Mouse (Mus musculus) erythroblast, embryonic 14.5 days (primary cell): ENCODE measurements around the gene Ckap2l. TPM values are rescaled to one million over a fixed set of nuclear protein-coding genes. Genes with fewer than 3 reads are reported as not detected.

Source experiments
- H3K27me3 ChIP-seq: 2 replicates; pipeline ENCODE4 v1.6.1; 2012; ENCODE audit warnings: inconsistent platforms; ENCODE audit not compliant: control insufficient read depth
- H3K36me3 ChIP-seq: 2 replicates; pipeline ENCODE4 v1.6.1; 2012; ENCODE audit warnings: mild to moderate bottlenecking, inconsistent platforms; ENCODE audit not compliant: control insufficient read depth
- H3K4me1 ChIP-seq: 2 replicates; pipeline ENCODE4 v1.6.1; 2012; ENCODE audit warnings: inconsistent platforms; ENCODE audit not compliant: control insufficient read depth
- H3K4me3 ChIP-seq: replicated peaks from 2 replicates; pipeline ENCODE3; 2012; ENCODE audit warnings: moderate library complexity, mild to moderate bottlenecking, inconsistent platforms
- H3K9me3 ChIP-seq: 2 replicates; pipeline ENCODE4 v1.6.1; 2012; ENCODE audit warnings: low read length, inconsistent platforms, mixed read lengths; ENCODE audit not compliant: control insufficient read depth
- GATA1 ChIP-seq: IDR thresholded peaks from 2 replicates; pipeline ENCODE4 v1.6.1; 2012; ENCODE audit warnings: low read length, inconsistent platforms, mixed read lengths
- TAL1 ChIP-seq: IDR thresholded peaks from 3 replicates; pipeline ENCODE4 v1.6.1; 2012; ENCODE audit warnings: low read length, inconsistent platforms, mixed read lengths
- polyA plus RNA-seq: library from polyadenylated mRNA; stranded (reverse); fragments of >175 nt; gene quantifications from 2 replicates; pipeline ENCODE4 v1.2.3, GENCODE M21; 2012

Ckap2l gene
- polyA plus RNA-seq, 1 experiment: 5.0 TPM

- Histone ChIP-seq H3K36me3 (peaks cover 87% of the 10 kb centered on the region), H3K4me3 (no peak overlapping the region), H3K9me3 (no peaks in the 10 kb centered on the region; the same call in 1 of the 2 replicates), H3K27me3 (no peaks in the 10 kb centered on the region), H3K4me1 (peaks cover 2% of the 10 kb centered on the region)
- TF ChIP-seq TAL1 (no peak), GATA1 (no peak)
These were observed 27.0 kb downstream of the Ckap2l start for GRCm38 (mm10) chr2:129269986-129270385.

- Histone ChIP-seq H3K4me1 (peaks cover 2% of the 10 kb centered on the region), H3K4me3 (no peak overlapping the region), H3K27me3 (no peaks in the 10 kb centered on the region), H3K9me3 (no peaks in the 10 kb centered on the region; the same call in 1 of the 2 replicates), H3K36me3 (peaks cover 79% of the 10 kb centered on the region)
- no peak for TF ChIP-seq TAL1
- TF ChIP-seq GATA1: no peak
These were observed 27.8 kb downstream of the Ckap2l start for GRCm38 (mm10) chr2:129269161-129269643.

- H3K4me3 ChIP-seq: no peak overlapping the region
- H3K4me1 ChIP-seq: peaks cover 6% of the 10 kb centered on the region
- no peaks in the 10 kb centered on the region for H3K27me3 ChIP-seq
- TF ChIP-seq GATA1 (no peak), TAL1 (no peak)
- peaks cover 64% of the 10 kb centered on the region for H3K36me3 ChIP-seq
- H3K9me3 ChIP-seq: no peaks in the 10 kb centered on the region; the same call in 1 of the 2 replicates
These were observed 29.3 kb downstream of the Ckap2l start for GRCm38 (mm10) chr2:129267738-129268137.

GRCm38 (mm10) chr2:129265316-129265715 lies 31.7 kb downstream of the Ckap2l start:
- H3K27me3 ChIP-seq: peaks cover 15% of the 10 kb centered on the region
- H3K4me3 ChIP-seq: no peak overlapping the region
- no peak for TF ChIP-seq TAL1
- no peak for TF ChIP-seq GATA1
- peaks cover 14% of the 10 kb centered on the region for H3K4me1 ChIP-seq
- H3K9me3 ChIP-seq: no peaks in the 10 kb centered on the region; the same call in 1 of the 2 replicates
- H3K36me3 ChIP-seq: peaks cover 41% of the 10 kb centered on the region

GRCm38 (mm10) chr2:129263073-129263472 lies 33.9 kb downstream of the Ckap2l start:
- Histone ChIP-seq H3K9me3 (no peaks in the 10 kb centered on the region; the same call in 1 of the 2 replicates), H3K27me3 (peaks cover 18% of the 10 kb centered on the region), H3K4me3 (no peak overlapping the region), H3K4me1 (peaks cover 27% of the 10 kb centered on the region), H3K36me3 (peaks cover 18% of the 10 kb centered on the region)
- TF ChIP-seq GATA1 (no peak), TAL1 (no peak)

- H3K4me1 ChIP-seq: peaks cover 44% of the 10 kb centered on the region
- peaks cover under 1% of the 10 kb centered on the region for H3K36me3 ChIP-seq
- H3K27me3 ChIP-seq: peaks cover 18% of the 10 kb centered on the region
- no peak for TF ChIP-seq GATA1
- H3K4me3 ChIP-seq: no peak overlapping the region
- H3K9me3 ChIP-seq: no peaks in the 10 kb centered on the region
These were observed 35.7 kb downstream of the Ckap2l start for GRCm38 (mm10) chr2:129261151-129261794.

- Histone ChIP-seq H3K27me3 (peaks cover 18% of the 10 kb centered on the region), H3K4me3 (no peak overlapping the region), H3K36me3 (no peaks in the 10 kb centered on the region; the same call in 1 of the 2 replicates), H3K4me1 (peaks cover 51% of the 10 kb centered on the region), H3K9me3 (no peaks in the 10 kb centered on the region)
- no peak for TF ChIP-seq GATA1
- TF ChIP-seq TAL1: no peak
These were observed 36.4 kb downstream of the Ckap2l start for GRCm38 (mm10) chr2:129260646-129261045.

- Histone ChIP-seq H3K36me3 (no peaks in the 10 kb centered on the region; the same call in 1 of the 2 replicates), H3K4me3 (no peak overlapping the region), H3K4me1 (peaks cover 57% of the 10 kb centered on the region), H3K27me3 (peaks cover 18% of the 10 kb centered on the region), H3K9me3 (no peaks in the 10 kb centered on the region)
- TF ChIP-seq TAL1: no peak
- TF ChIP-seq GATA1: no peak
These were observed 38.4 kb downstream of the Ckap2l start for GRCm38 (mm10) chr2:129258475-129259211.

GRCm38 (mm10) chr2:129258056-129258455 lies 39.0 kb downstream of the Ckap2l start:
- Histone ChIP-seq H3K27me3 (peaks cover 18% of the 10 kb centered on the region), H3K4me1 (peaks cover 59% of the 10 kb centered on the region), H3K36me3 (no peaks in the 10 kb centered on the region; the same call in 1 of the 2 replicates), H3K4me3 (no peak overlapping the region), H3K9me3 (no peaks in the 10 kb centered on the region)
- TF ChIP-seq TAL1: no peak
- TF ChIP-seq GATA1: no peak
